Comparison of ENCODE assay signal across 18 mouse cellular contexts in genomic region chr12:106748765-106749164, GRCm38 (mm10).
"Had no signal": no experiment of that assay in that cellular context is flagged by ENCODE, and none has a peak within 500 bp of the region (broad histone marks: within the 10 kb centered on the region; RNA-seq: fewer than 3 reads in every experiment).

No protein-coding gene starts in this region.

- H3K4me1 ChIP-seq: limb, embryonic 13.5 days; liver, embryonic 13.5 days; midbrain, embryonic 12.5 days; midbrain, embryonic 15.5 days; neural tube, embryonic 12.5 days; neural tube, embryonic 15.5 days; stomach, embryonic 15.5 days had no signal

- DNase-seq: kidney, adult 9 months; kidney, postnatal 14 days; kidney, postnatal 4 days; liver; liver, embryonic 13.5 days; lung, adult 2 months; lung, postnatal 14 days; lung, postnatal 4 days; right cerebral cortex, adult 18-20 months; right cerebral cortex, postnatal 14 days; right cerebral cortex, postnatal 4 days; thymus, postnatal 36 days had no signal

- H3K27ac ChIP-seq: limb, embryonic 13.5 days; liver, embryonic 13.5 days; midbrain, embryonic 12.5 days; midbrain, embryonic 15.5 days; neural tube, embryonic 12.5 days; neural tube, embryonic 15.5 days; stomach, embryonic 15.5 days had no signal

- H3K36me3 ChIP-seq: limb, embryonic 13.5 days; liver, embryonic 13.5 days; midbrain, embryonic 12.5 days; midbrain, embryonic 15.5 days; neural tube, embryonic 12.5 days; neural tube, embryonic 15.5 days; stomach, embryonic 15.5 days had no signal

- H3K4me2 ChIP-seq: limb, embryonic 13.5 days; liver, embryonic 13.5 days; midbrain, embryonic 12.5 days; midbrain, embryonic 15.5 days; neural tube, embryonic 12.5 days; neural tube, embryonic 15.5 days; stomach, embryonic 15.5 days had no signal

- H3K4me3 ChIP-seq: limb, embryonic 13.5 days; liver, embryonic 13.5 days; midbrain, embryonic 12.5 days; midbrain, embryonic 15.5 days; neural tube, embryonic 12.5 days; neural tube, embryonic 15.5 days; stomach, embryonic 15.5 days had no signal

- H3K9me3 ChIP-seq: limb, embryonic 13.5 days; liver, embryonic 13.5 days; midbrain, embryonic 15.5 days; neural tube, embryonic 12.5 days; neural tube, embryonic 15.5 days; stomach, embryonic 15.5 days had no signal

- H3K27me3 ChIP-seq: limb, embryonic 13.5 days; liver, embryonic 13.5 days; midbrain, embryonic 12.5 days; midbrain, embryonic 15.5 days; neural tube, embryonic 12.5 days; neural tube, embryonic 15.5 days; stomach, embryonic 15.5 days had no signal

- H3K9ac ChIP-seq: limb, embryonic 13.5 days; liver, embryonic 13.5 days; midbrain, embryonic 12.5 days; midbrain, embryonic 15.5 days; neural tube, embryonic 12.5 days; neural tube, embryonic 15.5 days; stomach, embryonic 15.5 days had no signal

- ATAC-seq: midbrain, embryonic 15.5 days had no signal
